Mouse (Mus musculus) thymus, adult 2 months (tissue): ENCODE measurements around the gene Trim30d. TPM values are rescaled to one million over a fixed set of nuclear protein-coding genes. Genes with fewer than 3 reads are reported as not detected.

Source experiments
- DNase-seq: peaks from one replicate; pipeline ENCODE4 v3.0.0; 2021
- H3K27ac ChIP-seq: fragments of 200-500 bp; 2 replicates; pipeline ENCODE4 v1.5.1; 2012; ENCODE audit warnings: low read length, control low read depth; ENCODE audit not compliant: control insufficient read depth, insufficient read depth
- H3K27me3 ChIP-seq: fragments of 200-500 bp; 2 replicates; pipeline ENCODE4 v1.6.1; 2012; ENCODE audit warnings: mild to moderate bottlenecking, low read length, moderate library complexity, mixed read lengths; ENCODE audit not compliant: control insufficient read depth, insufficient read depth
- H3K36me3 ChIP-seq: fragments of 200-500 bp; 2 replicates; pipeline ENCODE4 v1.6.1; 2012; ENCODE audit warnings: mild to moderate bottlenecking, low read length, moderate library complexity; ENCODE audit not compliant: control insufficient read depth, insufficient read depth
- H3K4me1 ChIP-seq: fragments of 200-500 bp; replicated peaks from 2 replicates; pipeline ENCODE4 v1.6.1; 2012; ENCODE audit warnings: low read length; ENCODE audit not compliant: control insufficient read depth, insufficient read depth
- H3K4me3 ChIP-seq: fragments of 200-500 bp; 2 replicates; pipeline ENCODE4 v1.5.1; 2012; ENCODE audit warnings: mild to moderate bottlenecking, low read length, control low read depth, moderate library complexity; ENCODE audit not compliant: control insufficient read depth, insufficient read depth
- CTCF ChIP-seq: fragments of 200-500 bp; IDR thresholded peaks from 2 replicates; pipeline ENCODE4 v1.5.1; 2012; ENCODE audit warnings: mild to moderate bottlenecking, control low read depth, low read length, moderate library complexity, borderline replicate concordance; ENCODE audit not compliant: control insufficient read depth, poor library complexity, insufficient read depth; ENCODE audit errors: extremely low read depth
- POLR2A ChIP-seq: fragments of 200-500 bp; IDR thresholded peaks from 2 replicates; pipeline ENCODE4 v1.6.1; 2012; ENCODE audit warnings: mild to moderate bottlenecking, low read length, control low read depth, moderate library complexity; ENCODE audit not compliant: control insufficient read depth, poor library complexity, insufficient read depth; ENCODE audit errors: extremely low read depth
- WGBS: fragments of 180-500 bp; shearing (Covaris S2); methylation state at CpG from one replicate; pipeline ENCODE4 v1.1.7; 2018; 5-methylcytosine and 5-hydroxymethylcytosine counted together
- polyA plus RNA-seq: library from polyadenylated mRNA; depleted of rRNA; stranded (reverse); fragments of >200 nt; gene quantifications from 2 replicates; pipeline ENCODE4 v1.2.3, GENCODE M21; 2012; rRNA removed

The Trim30d gene
- polyA plus RNA-seq, 1 experiment = 4.8 TPM

DNA sequence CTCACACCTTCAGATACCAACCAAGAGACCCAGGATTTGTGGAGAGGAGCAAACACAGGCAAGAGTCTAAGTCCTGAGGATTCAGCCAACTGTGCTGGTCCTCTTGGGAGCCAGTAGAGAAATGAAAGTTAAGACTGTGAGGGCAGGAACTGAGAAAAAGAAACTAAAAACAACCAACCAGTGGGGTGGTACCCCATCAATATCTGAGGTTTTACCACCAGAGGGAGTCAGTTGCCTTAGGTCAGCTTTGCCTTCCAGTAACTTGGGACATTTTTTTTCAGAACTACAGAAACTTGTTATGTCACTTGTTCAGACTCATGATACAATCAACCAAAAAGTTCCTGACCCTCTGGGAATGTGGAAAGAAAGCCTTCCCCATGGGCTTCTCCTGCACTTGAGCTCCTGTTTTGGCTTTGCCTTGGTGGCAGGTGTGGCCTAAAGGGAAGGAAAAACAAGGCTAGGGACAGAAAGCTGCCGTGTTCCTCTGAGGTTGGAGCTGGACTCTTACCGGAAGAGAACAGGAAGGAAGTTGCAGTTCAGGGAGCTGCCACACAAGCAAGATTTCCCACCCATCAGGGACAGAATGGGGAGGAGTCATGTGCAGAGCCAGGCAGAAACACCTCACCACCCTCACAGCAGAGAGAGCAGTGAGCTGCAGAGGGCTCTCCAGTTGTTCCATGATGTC lies 61.5 kb downstream of the Trim30d start:
- H3K27me3 ChIP-seq = no peaks in the 10 kb centered on the region
- TF ChIP-seq POLR2A = 0 out of 2 replicates have a peak, but pooled peaks have one; percentile 40
- TF ChIP-seq CTCF = no peak
- no peaks in the 10 kb centered on the region for H3K36me3 ChIP-seq
- WGBS = 2% methylated on average over 2 of the region's 2 CpGs
- peak overlapping the region; percentile 99 for H3K27ac ChIP-seq
- peak; percentile 56 for DNase-seq
- peak overlapping the region; percentile 48 for H3K4me3 ChIP-seq
- H3K4me1 ChIP-seq = peaks cover 18% of the 10 kb centered on the region

Other genes with a start within 250 kb of the Trim30d start
- gene Trim5, start 219.8 kb downstream of the Trim30d start, polyA plus RNA-seq = 1.6 and 2.8 TPM in 2 replicates
- 15.2 and 26.9 TPM in 2 replicates for gene Trim12a, start 192.4 kb downstream of the Trim30d start, polyA plus RNA-seq
- gene Trim34b, start 178.4 kb downstream of the Trim30d start, polyA plus RNA-seq = 6.4 and 10.6 TPM in 2 replicates
- gene Trim12c, start 154.5 kb downstream of the Trim30d start, polyA plus RNA-seq = 9.8 and 10.4 TPM in 2 replicates
- 0.34 and 0.74 TPM in 2 replicates for gene Trim30b, start 138.0 kb downstream of the Trim30d start, polyA plus RNA-seq
- 0.06 TPM in 1 of 2 replicates, not detected in the other for gene Trim30c, start 107.0 kb downstream of the Trim30d start, polyA plus RNA-seq
- 10.3 and 16.8 TPM in 2 replicates for gene Trim30a, start 42.7 kb downstream of the Trim30d start, polyA plus RNA-seq
- not detected in 2 replicates for gene Olfr651, start 42.3 kb upstream of the Trim30d start, polyA plus RNA-seq
- not detected in 2 replicates for gene Olfr652, start 53.1 kb upstream of the Trim30d start, polyA plus RNA-seq
- gene Olfr653, start 69.5 kb upstream of the Trim30d start, polyA plus RNA-seq = not detected in 2 replicates
- not detected in 2 replicates for gene Olfr654, start 79.2 kb upstream of the Trim30d start, polyA plus RNA-seq
- not detected in 2 replicates for gene Olfr655, start 93.9 kb upstream of the Trim30d start, polyA plus RNA-seq
- not detected in 2 replicates for gene Olfr656, start 106.1 kb upstream of the Trim30d start, polyA plus RNA-seq
- not detected in 2 replicates for gene Olfr657, start 116.9 kb upstream of the Trim30d start, polyA plus RNA-seq
- not detected in 2 replicates for gene Olfr658, start 139.5 kb upstream of the Trim30d start, polyA plus RNA-seq
- gene Olfr659, start 158.9 kb upstream of the Trim30d start, polyA plus RNA-seq = not detected in 2 replicates
- not detected in 2 replicates for gene Olfr661, start 178.7 kb upstream of the Trim30d start, polyA plus RNA-seq